Mouse (Mus musculus) kidney, embryonic 15.5 days (tissue): ENCODE data around the gene Dapp1. TPM values are rescaled to one million over a fixed set of nuclear protein-coding genes. Genes with fewer than 3 reads are reported as not detected.

Experiments used
- ATAC-seq: fragments of 200-750 bp; cut with Nextera tagmentation; replicated peaks from 2 replicates; pipeline ENCODE4 v1.8.0; 2017; ENCODE audit warnings: moderate TSS enrichment; ENCODE audit not compliant: low FRiP score
- H3K27ac ChIP-seq: fragments of 300-500 bp; sonication (generic); 2 replicates; pipeline ENCODE4 v1.5.1; 2015; ENCODE audit warnings: mild to moderate bottlenecking, inconsistent platforms
- H3K27me3 ChIP-seq: fragments of 300-500 bp; sonication (generic); 2 replicates; pipeline ENCODE4 v1.6.1; 2015; ENCODE audit warnings: inconsistent platforms
- H3K36me3 ChIP-seq: fragments of 300-500 bp; sonication (generic); 2 replicates; pipeline ENCODE4 v1.6.1; 2015; ENCODE audit warnings: inconsistent platforms
- H3K4me1 ChIP-seq: fragments of 300-500 bp; sonication (generic); 2 replicates; pipeline ENCODE4 v1.6.1; 2015; ENCODE audit warnings: inconsistent platforms
- H3K4me2 ChIP-seq: fragments of 300-500 bp; sonication (generic); 2 replicates; pipeline ENCODE4 v1.6.1; 2015; ENCODE audit warnings: moderate library complexity, mild to moderate bottlenecking, inconsistent platforms
- H3K4me3 ChIP-seq: fragments of 300-500 bp; sonication (generic); replicated peaks from 2 replicates; pipeline ENCODE4 v1.5.1; 2015; ENCODE audit warnings: mild to moderate bottlenecking, inconsistent platforms
- H3K9ac ChIP-seq: fragments of 300-500 bp; sonication (generic); 2 replicates; pipeline ENCODE4 v1.6.1; 2015; ENCODE audit warnings: mild to moderate bottlenecking, inconsistent platforms
- H3K9me3 ChIP-seq: fragments of 300-500 bp; sonication (generic); replicated peaks from 2 replicates; pipeline ENCODE4 v1.6.1; 2016; ENCODE audit warnings: inconsistent platforms
- WGBS: fragments of 180-500 bp; shearing (Covaris S2); methylation state at CpG from one replicate; pipeline ENCODE4 v1.1.7; 2015; ENCODE audit warnings: mixed read lengths; 5-methylcytosine and 5-hydroxymethylcytosine counted together
- polyA plus RNA-seq: library from polyadenylated mRNA; unstranded; fragments of >200 nt; fragmentation: Nextera tagmentation; extraction: Ambion mirVana; gene quantifications from 2 replicates; pipeline ENCODE4 v1.2.1, GENCODE M21; 2015

Gene Dapp1
- polyA plus RNA-seq, 1 experiment from 2014 or later, result 9.8 TPM

DNA sequence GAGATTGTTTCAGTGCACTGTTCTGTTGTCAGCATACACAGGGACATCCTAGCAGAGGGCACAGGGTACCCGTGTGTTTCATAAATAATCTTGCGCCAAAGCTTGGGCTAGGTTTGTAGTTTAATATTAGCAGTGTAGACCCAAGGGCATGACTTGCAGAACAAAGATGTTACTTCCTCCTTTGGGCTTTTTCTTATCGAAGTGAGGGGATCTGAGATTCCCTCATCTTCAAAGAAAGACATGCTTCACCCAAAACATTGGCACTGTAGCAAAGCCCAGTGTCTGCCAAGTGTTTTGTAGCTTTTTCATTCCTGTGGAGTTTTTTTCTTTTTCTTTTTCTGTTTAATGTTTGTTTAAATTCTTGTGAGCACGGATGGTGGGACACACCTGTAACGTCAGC is 83.7 kb downstream of the Dapp1 start:
- Histone ChIP-seq H3K36me3 (peaks cover 73% of the 10 kb centered on the region), H3K4me3 (no peak overlapping the region), H3K9ac (no peak overlapping the region), H3K9me3 (no peaks in the 10 kb centered on the region), H3K4me2 (no peak overlapping the region), H3K27me3 (no peaks in the 10 kb centered on the region), H3K27ac (no peak overlapping the region), H3K4me1 (no peaks in the 10 kb centered on the region)
- WGBS, result 91% methylated on average over 5 of the region's 5 CpGs
- no peak for ATAC-seq

- no peaks in the 10 kb centered on the region for H3K27me3 ChIP-seq
- H3K4me1 ChIP-seq, result no peaks in the 10 kb centered on the region
- peaks cover 72% of the 10 kb centered on the region for H3K36me3 ChIP-seq
- no peak overlapping the region for H3K9ac ChIP-seq
- no peak overlapping the region for H3K4me2 ChIP-seq
- no peaks in the 10 kb centered on the region for H3K9me3 ChIP-seq
- no peak overlapping the region for H3K27ac ChIP-seq
- no peak for ATAC-seq
- WGBS, result 92% methylated on average over 3 of the region's 3 CpGs
- no peak overlapping the region for H3K4me3 ChIP-seq
Measured at GRCm38 (mm10) chr3:137896867-137897266, 84.5 kb downstream of the Dapp1 start.

- Histone ChIP-seq H3K4me2 (no peak overlapping the region), H3K4me1 (no peaks in the 10 kb centered on the region), H3K27me3 (no peaks in the 10 kb centered on the region), H3K9ac (no peak overlapping the region), H3K4me3 (no peak overlapping the region), H3K9me3 (no peaks in the 10 kb centered on the region), H3K27ac (no peak overlapping the region), H3K36me3 (peaks cover 67% of the 10 kb centered on the region)
- 53% methylated on average over 4 of the region's 4 CpGs for WGBS
- no peak for ATAC-seq
Measured at GRCm38 (mm10) chr3:137896386-137896785, 85.0 kb downstream of the Dapp1 start.

DNA sequence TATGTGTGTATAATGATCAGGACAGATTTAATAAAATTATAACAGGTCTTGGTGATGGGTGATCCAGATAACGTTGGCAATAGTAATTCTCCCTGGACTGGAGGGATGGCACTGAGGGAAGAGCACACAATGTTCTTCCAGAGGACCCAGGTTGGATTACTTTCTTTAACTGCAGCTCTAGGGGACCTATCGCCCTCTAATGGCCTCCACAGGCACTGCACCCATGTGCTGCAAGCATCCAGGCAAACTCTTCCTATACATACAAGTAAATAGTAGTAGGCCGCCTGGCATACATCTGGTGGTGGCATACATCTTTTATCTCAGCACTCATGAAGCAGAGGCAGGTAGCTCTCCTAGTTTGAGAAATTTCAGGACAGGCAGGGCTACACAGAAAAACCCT is 86.1 kb downstream of the Dapp1 start:
- Histone ChIP-seq H3K4me3 (no peak overlapping the region), H3K27ac (no peak overlapping the region), H3K9me3 (no peaks in the 10 kb centered on the region), H3K4me2 (no peak overlapping the region), H3K27me3 (no peaks in the 10 kb centered on the region), H3K36me3 (peaks cover 61% of the 10 kb centered on the region), H3K9ac (no peak overlapping the region), H3K4me1 (no peaks in the 10 kb centered on the region)
- ATAC-seq, result no peak
- 92% methylated on average over 3 of the region's 3 CpGs for WGBS

GRCm38 (mm10) chr3:137893789-137894188 is 87.6 kb downstream of the Dapp1 start:
- 90% methylated on average over 4 of the region's 4 CpGs for WGBS
- no peaks in the 10 kb centered on the region for H3K9me3 ChIP-seq
- no peak overlapping the region for H3K4me3 ChIP-seq
- no peaks in the 10 kb centered on the region for H3K4me1 ChIP-seq
- no peaks in the 10 kb centered on the region for H3K27me3 ChIP-seq
- no peak overlapping the region for H3K27ac ChIP-seq
- H3K4me2 ChIP-seq, result no peak overlapping the region
- no peak overlapping the region for H3K9ac ChIP-seq
- peaks cover 64% of the 10 kb centered on the region for H3K36me3 ChIP-seq
- ATAC-seq, result no peak

GRCm38 (mm10) chr3:137892118-137892517 is 89.2 kb downstream of the Dapp1 start:
- Histone ChIP-seq H3K9ac (no peak overlapping the region), H3K4me1 (no peaks in the 10 kb centered on the region), H3K4me2 (no peak overlapping the region), H3K27ac (no peak overlapping the region), H3K4me3 (no peak overlapping the region), H3K27me3 (no peaks in the 10 kb centered on the region), H3K36me3 (peaks cover 52% of the 10 kb centered on the region), H3K9me3 (no peaks in the 10 kb centered on the region)
- no peak for ATAC-seq
- WGBS, result 96% methylated on average over 4 of the region's 4 CpGs

GRCm38 (mm10) chr3:137891089-137891488 is 90.3 kb downstream of the Dapp1 start:
- 86% methylated on average over 3 of the region's 3 CpGs for WGBS
- Histone ChIP-seq H3K4me3 (no peak overlapping the region), H3K27me3 (no peaks in the 10 kb centered on the region), H3K36me3 (peaks cover 56% of the 10 kb centered on the region), H3K27ac (no peak overlapping the region), H3K4me1 (no peaks in the 10 kb centered on the region), H3K9ac (no peak overlapping the region), H3K4me2 (no peak overlapping the region), H3K9me3 (no peaks in the 10 kb centered on the region)
- ATAC-seq, result no peak

GRCm38 (mm10) chr3:137887961-137888360 is 93.4 kb downstream of the Dapp1 start:
- WGBS, result 89% methylated on average over 7 of the region's 7 CpGs
- Histone ChIP-seq H3K27me3 (no peaks in the 10 kb centered on the region), H3K9me3 (no peaks in the 10 kb centered on the region), H3K9ac (no peak overlapping the region), H3K4me2 (no peak overlapping the region), H3K27ac (no peak overlapping the region), H3K4me1 (no peaks in the 10 kb centered on the region), H3K4me3 (no peak overlapping the region), H3K36me3 (peaks cover 32% of the 10 kb centered on the region)
- no peak for ATAC-seq

DNA sequence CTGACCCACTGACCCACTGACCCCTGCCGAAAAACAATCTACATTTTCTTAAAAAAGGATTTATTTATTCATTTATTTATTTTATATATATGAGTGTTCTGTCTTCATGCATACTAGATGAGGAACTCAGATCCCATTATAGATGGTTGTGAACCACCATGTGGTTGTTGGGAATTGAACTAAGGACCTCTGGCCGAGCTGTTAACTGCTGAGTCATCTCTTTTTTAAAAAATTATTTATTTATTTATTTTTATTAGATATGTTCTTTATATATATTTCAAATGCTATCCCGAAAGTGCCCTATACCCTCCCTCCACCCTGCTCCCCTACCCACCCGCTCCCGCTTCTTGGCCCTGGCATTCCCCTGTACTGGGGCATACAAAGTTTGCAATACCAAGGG is 100.3 kb downstream of the Dapp1 start:
- no peak overlapping the region for H3K27ac ChIP-seq
- H3K27me3 ChIP-seq, result no peaks in the 10 kb centered on the region
- H3K36me3 ChIP-seq, result peaks cover 10% of the 10 kb centered on the region
- H3K4me3 ChIP-seq, result no peak overlapping the region
- no peak for ATAC-seq
- H3K9ac ChIP-seq, result no peak overlapping the region
- H3K4me2 ChIP-seq, result no peak overlapping the region
- WGBS, result 95% methylated on average over 5 of the region's 5 CpGs
- no peaks in the 10 kb centered on the region for H3K4me1 ChIP-seq
- no peaks in the 10 kb centered on the region for H3K9me3 ChIP-seq

Other genes starting within 250 kb of the Dapp1 start
- gene H2afz, start 117.1 kb downstream of the Dapp1 start, polyA plus RNA-seq, result 2,163 and 2,393 TPM in 2 replicates
- 10.1 and 10.8 TPM in 2 replicates for gene Dnajb14, start 113.9 kb downstream of the Dapp1 start, polyA plus RNA-seq
- 111 and 113 TPM in 2 replicates for gene Lamtor3, start 63.0 kb downstream of the Dapp1 start, polyA plus RNA-seq
- gene 1110002E22Rik, start 83.5 kb upstream of the Dapp1 start, polyA plus RNA-seq, result 0.74 and 0.78 TPM in 2 replicates
- gene Gm5105, start 85.8 kb upstream of the Dapp1 start, polyA plus RNA-seq, result 0.36 TPM in 1 of 2 replicates, not detected in the other
- 14.0 and 14.2 TPM in 2 replicates for gene Trmt10a, start 161.9 kb upstream of the Dapp1 start, polyA plus RNA-seq
- gene Mttp, start 163.4 kb upstream of the Dapp1 start, polyA plus RNA-seq, result 8.4 and 9.6 TPM in 2 replicates
- 0.09 and 0.19 TPM in 2 replicates for gene 4930579F01Rik, start 212.3 kb upstream of the Dapp1 start, polyA plus RNA-seq
- 0.74 and 0.91 TPM in 2 replicates for gene Adh7, start 236.2 kb upstream of the Dapp1 start, polyA plus RNA-seq